Mouse (Mus musculus) CH12.LX (cell line): Measurements from ENCODE around the gene Lime1. TPM values are rescaled to one million over a fixed set of nuclear protein-coding genes. Genes with fewer than 3 reads are reported as not detected.
A peak's percentile ranks its signal among the peaks of the same experiment; 100 is the strongest.

Source experiments
- DNase-seq: peaks from one replicate; pipeline ENCODE4 v3.0.0-alpha.2; 2013; ENCODE audit errors: extremely low read depth
- H3K27ac ChIP-seq: 2 replicates; pipeline ENCODE4 v1.5.1; 2012; ENCODE audit warnings: low read depth, mild to moderate bottlenecking, control low read depth, moderate library complexity; ENCODE audit not compliant: insufficient read depth
- H3K27me3 ChIP-seq: replicated peaks from 2 replicates; pipeline ENCODE3; 2012; ENCODE audit warnings: inconsistent platforms
- H3K36me3 ChIP-seq, 2 experiments: replicated peaks in 1 of 2; 2 replicates each; pipeline versions ENCODE3 to v1.6.1; 2012; ENCODE audit warnings: inconsistent platforms in 1 of 2, low read length in 1 of 2, mild to moderate bottlenecking in 1 of 2, mixed read lengths in 1 of 2, moderate library complexity in 1 of 2; ENCODE audit not compliant: control insufficient read depth in 1 of 2, insufficient read depth in 1 of 2
- H3K4me1 ChIP-seq, 2 experiments: 2 replicates each; pipeline ENCODE4 v1.6.1; 2012; ENCODE audit warnings: inconsistent platforms in 1 of 2, moderate library complexity in 1 of 2; ENCODE audit not compliant: insufficient read depth in 2 of 2, control insufficient read depth in 1 of 2
- H3K4me2 ChIP-seq: 2 replicates; pipeline ENCODE4 v1.6.1; 2012; ENCODE audit warnings: low read depth, mild to moderate bottlenecking, control low read depth; ENCODE audit not compliant: poor library complexity, insufficient read depth, severe bottlenecking
- H3K4me3 ChIP-seq, 3 experiments: fragments of 150-350 bp in 1 of 3; sonication (generic) in 1 of 3; replicated peaks in 1 of 3; 2 replicates each; pipeline versions ENCODE3 to v1.5.1; 2011 to 2012; ENCODE audit warnings: low read depth in 2 of 3, low read length in 2 of 3, mild to moderate bottlenecking in 2 of 3, moderate library complexity in 2 of 3, control low read depth in 1 of 3, improper control_type of control experiment in 1 of 3, inconsistent platforms in 1 of 3, mixed read lengths in 1 of 3; ENCODE audit not compliant: poor library complexity in 1 of 3
- H3K79me2 ChIP-seq: replicated peaks from 2 replicates; pipeline ENCODE4 v1.6.1; 2012; ENCODE audit warnings: mild to moderate bottlenecking, moderate library complexity; ENCODE audit not compliant: control insufficient read depth, poor library complexity, insufficient read depth, severe bottlenecking; ENCODE audit errors: extremely low read depth
- H3K9ac ChIP-seq: 2 replicates; pipeline ENCODE4 v1.6.1; 2012; ENCODE audit warnings: low read depth, mild to moderate bottlenecking, control low read depth, moderate library complexity; ENCODE audit not compliant: insufficient read depth
- H3K9me3 ChIP-seq: replicated peaks from 2 replicates; pipeline ENCODE3; 2012; ENCODE audit warnings: low read length, inconsistent platforms, mixed read lengths
- BHLHE40 ChIP-seq: IDR thresholded peaks from 2 replicates; pipeline ENCODE4 v1.6.1; 2011; ENCODE audit warnings: mild to moderate bottlenecking, low read depth, low read length, improper control_type of control experiment
- CHD1 ChIP-seq: IDR thresholded peaks from 2 replicates; pipeline ENCODE4 v1.6.1; 2012; ENCODE audit warnings: low read depth, low read length, improper control_type of control experiment, inconsistent platforms
- CTCF ChIP-seq, 2 experiments: IDR thresholded peaks in 1 of 2; conservative IDR thresholded peaks in 1 of 2; 2 replicates each; pipeline ENCODE4 v1.5.1; 2011 to 2012; ENCODE audit warnings: low read depth in 2 of 2, low read length in 2 of 2, improper control_type of control experiment in 1 of 2, inconsistent platforms in 1 of 2, mild to moderate bottlenecking in 1 of 2, moderate library complexity in 1 of 2
- E2F4 ChIP-seq: IDR thresholded peaks from 2 replicates; pipeline ENCODE4 v1.6.1; 2011; ENCODE audit warnings: low read depth, low read length, improper control_type of control experiment; ENCODE audit not compliant: insufficient replicate concordance
- ELF1 ChIP-seq: IDR thresholded peaks from 2 replicates; pipeline ENCODE4 v1.6.1; 2014; ENCODE audit warnings: low read depth, mild to moderate bottlenecking, inconsistent platforms, low read length, improper control_type of control experiment
- EP300 ChIP-seq: IDR thresholded peaks from 2 replicates; pipeline ENCODE4 v1.6.1; 2011; ENCODE audit warnings: low read length, improper control_type of control experiment
- ETS1 ChIP-seq: conservative IDR thresholded peaks from 2 replicates; pipeline ENCODE4 v1.6.1; 2012; ENCODE audit warnings: low read depth, mild to moderate bottlenecking, inconsistent platforms, low read length, improper control_type of control experiment, moderate library complexity
- HCFC1 ChIP-seq: IDR thresholded peaks from 2 replicates; pipeline ENCODE4 v1.6.1; 2012; ENCODE audit warnings: low read depth, mild to moderate bottlenecking, inconsistent platforms, low read length, improper control_type of control experiment
- IRF4 ChIP-seq: IDR thresholded peaks from 2 replicates; pipeline ENCODE4 v1.6.1; 2014; ENCODE audit warnings: low read depth, mild to moderate bottlenecking, inconsistent platforms, low read length, improper control_type of control experiment
- JUN ChIP-seq: IDR thresholded peaks from 2 replicates; pipeline ENCODE4 v1.6.1; 2011; ENCODE audit warnings: low read depth, mild to moderate bottlenecking, low read length, improper control_type of control experiment, moderate library complexity; ENCODE audit not compliant: insufficient read depth
- KAT2A ChIP-seq: IDR thresholded peaks from 2 replicates; pipeline ENCODE4 v1.6.1; 2012; ENCODE audit warnings: low read length, improper control_type of control experiment, inconsistent platforms; ENCODE audit not compliant: insufficient replicate concordance
- MAX ChIP-seq: IDR thresholded peaks from 2 replicates; pipeline ENCODE4 v1.6.1; 2011; ENCODE audit warnings: low read length, improper control_type of control experiment
- MAZ ChIP-seq: IDR thresholded peaks from 2 replicates; pipeline ENCODE4 v1.6.1; 2012; ENCODE audit warnings: low read depth, mild to moderate bottlenecking, inconsistent platforms, low read length, improper control_type of control experiment, moderate library complexity
- MEF2A ChIP-seq: IDR thresholded peaks from 2 replicates; pipeline ENCODE4 v1.6.1; 2014; ENCODE audit warnings: low read depth, mild to moderate bottlenecking, inconsistent platforms, low read length, improper control_type of control experiment, borderline replicate concordance
- MYC ChIP-seq: IDR thresholded peaks from 2 replicates; pipeline ENCODE4 v1.6.1; 2011; ENCODE audit warnings: low read depth, mild to moderate bottlenecking, improper control_type of control experiment, low read length
- PAX5 ChIP-seq: IDR thresholded peaks from 2 replicates; pipeline ENCODE4 v1.6.1; 2012; ENCODE audit warnings: low read length, inconsistent platforms, mixed read lengths
- POLR2A ChIP-seq: IDR thresholded peaks from 2 replicates; pipeline ENCODE4 v1.6.1; 2011; ENCODE audit warnings: low read depth, mild to moderate bottlenecking, improper control_type of control experiment, low read length
- POLR2AphosphoS2 ChIP-seq: IDR thresholded peaks from 2 replicates; pipeline ENCODE4 v1.6.1; 2011; ENCODE audit warnings: low read depth, low read length, improper control_type of control experiment
- RAD21 ChIP-seq: IDR thresholded peaks from 2 replicates; pipeline ENCODE4 v1.6.1; 2011; ENCODE audit warnings: low read depth, mild to moderate bottlenecking, low read length, improper control_type of control experiment, moderate library complexity
- RCOR1 ChIP-seq: conservative IDR thresholded peaks from 2 replicates; pipeline ENCODE4 v1.6.1; 2012; ENCODE audit warnings: low read depth, mild to moderate bottlenecking, inconsistent platforms, low read length, improper control_type of control experiment
- SIN3A ChIP-seq: IDR thresholded peaks from 2 replicates; pipeline ENCODE4 v1.6.1; 2012; ENCODE audit warnings: low read length, improper control_type of control experiment, inconsistent platforms
- SMC3 ChIP-seq: IDR thresholded peaks from 2 replicates; pipeline ENCODE4 v1.6.1; 2011; ENCODE audit warnings: low read depth, low read length, improper control_type of control experiment
- TBP ChIP-seq: conservative IDR thresholded peaks from 2 replicates; pipeline ENCODE4 v1.6.1; 2011; ENCODE audit warnings: low read depth, low read length, improper control_type of control experiment
- UBTF ChIP-seq: IDR thresholded peaks from 2 replicates; pipeline ENCODE4 v1.6.1; 2012; ENCODE audit warnings: low read depth, mild to moderate bottlenecking, inconsistent platforms, low read length, improper control_type of control experiment, moderate library complexity
- USF1 ChIP-seq: IDR thresholded peaks from 2 replicates; pipeline ENCODE4 v1.6.1; 2014; ENCODE audit warnings: low read depth, mild to moderate bottlenecking, inconsistent platforms, low read length, improper control_type of control experiment
- USF2 ChIP-seq: conservative IDR thresholded peaks from 2 replicates; pipeline ENCODE4 v1.6.1; 2011; ENCODE audit warnings: low read depth, low read length, improper control_type of control experiment
- ZC3H11A ChIP-seq: IDR thresholded peaks from 2 replicates; pipeline ENCODE4 v1.6.1; 2012; ENCODE audit warnings: low read depth, mild to moderate bottlenecking, inconsistent platforms, low read length, improper control_type of control experiment
- ZMIZ1 ChIP-seq: IDR thresholded peaks from 2 replicates; pipeline ENCODE4 v1.6.1; 2012; ENCODE audit warnings: low read depth, mild to moderate bottlenecking, inconsistent platforms, low read length, improper control_type of control experiment
- ZNF384 ChIP-seq: IDR thresholded peaks from 2 replicates; pipeline ENCODE4 v1.6.1; 2012; ENCODE audit warnings: low read depth, low read length, improper control_type of control experiment, inconsistent platforms
- dilution Hi-C: fragments of 300-500 bp; cut with MboI; formaldehyde crosslinking; loops from 2 replicates; pipeline ENCODE4 v1.14.3; 2020; ENCODE audit warnings: low sequenced_read_pairs; ENCODE audit not compliant: extremely low pct_unique_long_range_greater_than_20kb, extremely low pct_ligation_motif_present
- in situ Hi-C: fragments of 300-500 bp; cut with MboI; formaldehyde crosslinking; loops from 3 replicates; pipeline ENCODE4 v1.14.3; 2019; ENCODE audit warnings: low sequenced_read_pairs, low pct_ligation_motif_present, low pct_unique_long_range_greater_than_20kb, mixed read lengths
- polyA plus RNA-seq: library from polyadenylated mRNA; unstranded; fragments of >175 nt; gene quantifications from 2 replicates; pipeline ENCODE4 v1.2.1, GENCODE M21; 2012; ENCODE audit warnings: low read depth; ENCODE audit not compliant: insufficient read length
- total RNA-seq, 2 experiments: library from RNA; depleted of rRNA; stranded (reverse); fragments of 300-350 nt in 1 of 2; fragments of >200 nt in 1 of 2; gene quantifications; 2 replicates each; pipeline ENCODE4 v1.2.3; 2012 to 2014

Gene Lime1
- total and polyA plus RNA-seq, 3 experiments: 59.7 to 70.7 (median 61.5) TPM

DNA sequence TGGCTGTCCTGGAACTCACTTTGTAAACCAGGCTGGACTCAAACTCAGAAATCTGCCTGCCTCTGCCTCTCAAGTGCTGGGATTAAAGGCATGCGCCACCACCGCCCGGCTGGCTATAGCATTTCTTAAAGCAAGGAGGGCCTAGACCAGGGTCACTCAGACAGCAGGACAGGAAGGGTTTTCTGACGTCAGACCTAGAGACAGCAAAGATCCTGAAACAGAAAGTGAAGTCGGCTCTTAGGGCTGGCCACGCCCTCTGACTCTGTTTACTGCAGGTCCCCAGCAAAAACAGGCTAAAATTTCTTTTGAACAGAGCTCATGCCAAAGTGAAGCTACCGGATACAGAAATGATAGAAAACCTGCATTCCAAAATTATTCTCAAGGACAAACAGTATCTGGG lies 29.8 kb downstream of the Lime1 start:
- H3K9ac ChIP-seq: peak overlapping the region; percentile 39
- H3K27me3 ChIP-seq: no peaks in the 10 kb centered on the region
- dilution Hi-C loops (no loop called here), in situ Hi-C loops (loop anchor here (10.0 kb wide), 1 partner anchor 285 kb away; the partner anchor contains the start of genes Lkaaear1 and Rgs19)
- H3K4me1 ChIP-seq: peaks cover 18 to 26% of the 10 kb centered on the region in 2 experiments
- no peak overlapping the region for H3K4me3 ChIP-seq
- H3K4me2 ChIP-seq: peak overlapping the region; percentile 86
- H3K79me2 ChIP-seq: peaks cover 2% of the 10 kb centered on the region; the same call in 1 of the 2 replicates
- H3K9me3 ChIP-seq: no peaks in the 10 kb centered on the region
- TF ChIP-seq ZNF384 (0 out of 2 replicates have a peak, but pooled peaks have one; percentile 5), ELF1 (peak; percentile 9; the same call in 1 of the 2 replicates), CHD1 (no peak), SIN3A (0 out of 2 replicates have a peak, but pooled peaks have one; percentile 50), POLR2A (0 out of 2 replicates have a peak, but pooled peaks have one; percentile 24), JUN (0 out of 2 replicates have a peak, but pooled peaks have one; percentile 6), ETS1 (no peak)
- H3K36me3 ChIP-seq: peaks cover 5 to 56% of the 10 kb centered on the region in 2 experiments
- peak overlapping the region; percentile 28; the same call in 1 of the 2 replicates for H3K27ac ChIP-seq
- peak; percentile 48 for DNase-seq

DNA sequence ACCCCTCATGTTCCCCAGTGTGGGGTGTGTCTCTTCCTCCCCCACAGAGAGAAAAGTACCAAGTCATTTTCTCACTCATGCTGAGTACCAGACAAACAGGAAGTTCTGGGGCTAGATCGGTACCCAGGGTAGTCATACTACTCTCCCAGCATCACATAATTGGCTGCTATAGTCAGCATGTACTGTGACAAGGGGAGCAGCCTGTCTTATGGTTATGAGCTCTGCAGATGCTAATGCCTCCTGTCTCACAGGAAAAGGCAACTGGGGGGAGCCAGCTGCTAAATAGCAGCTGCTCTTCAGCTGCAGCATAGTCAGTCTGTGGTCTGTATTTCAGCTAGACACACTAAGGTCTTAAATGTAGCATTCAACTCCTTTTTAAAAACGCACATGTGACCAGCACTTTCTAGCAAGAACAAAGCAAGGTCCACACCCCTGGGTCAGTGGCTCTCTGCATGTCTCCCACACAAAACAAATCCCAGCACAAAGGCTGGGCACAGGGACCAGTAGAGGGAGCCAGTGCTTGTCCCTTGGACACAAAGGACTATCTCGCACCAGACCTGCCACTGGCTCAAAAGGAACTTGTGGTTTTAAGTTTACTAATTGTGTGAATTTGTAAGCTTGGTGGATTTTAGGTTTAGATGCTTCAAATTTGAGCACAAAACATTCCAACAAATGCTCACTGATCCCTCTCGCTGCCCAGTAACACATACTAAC lies 31.0 kb downstream of the Lime1 start:
- H3K9ac ChIP-seq: no peak overlapping the region
- H3K9me3 ChIP-seq: no peaks in the 10 kb centered on the region
- no peak overlapping the region for H3K4me3 ChIP-seq
- H3K79me2 ChIP-seq: peaks cover 2% of the 10 kb centered on the region; the same call in 1 of the 2 replicates
- dilution Hi-C loops (no loop called here), in situ Hi-C loops (no loop called here)
- DNase-seq: peak; percentile 79
- H3K4me1 ChIP-seq: peaks cover 18 to 26% of the 10 kb centered on the region in 2 experiments
- peak overlapping the region; percentile 30 for H3K27ac ChIP-seq
- H3K36me3 ChIP-seq: peaks cover 4 to 57% of the 10 kb centered on the region in 2 experiments
- H3K4me2 ChIP-seq: peak overlapping the region; percentile 86; the same call in 1 of the 2 replicates
- H3K27me3 ChIP-seq: no peaks in the 10 kb centered on the region
- TF ChIP-seq ZNF384 (no peak), TBP (no peak), RAD21 (peak; percentile 100), MYC (peak; percentile 42; the same call in 1 of the 2 replicates), POLR2A (no peak), SMC3 (peak; percentile 94), ELF1 (0 out of 2 replicates have a peak, but pooled peaks have one; percentile 24), EP300 (peak; percentile 71), HCFC1 (peak; percentile 31; the same call in 1 of the 2 replicates), POLR2AphosphoS2 (no peak), ZC3H11A (peak; percentile 79), USF1 (no peak), ZMIZ1 (no peak), MAZ (0 out of 2 replicates have a peak, but pooled peaks have one; percentile 34), CTCF (conservative IDR thresholded peaks at IDR 0.05 in 1 of 2, IDR thresholded peaks at IDR 0.05 in 1 of 2; ENCODE audit: low read depth in 2 of 2, low read length in 2 of 2) (peak; percentile 42 to 97; a peak in 2 of 4 replicates), MAX (peak; percentile 51; the same call in 1 of the 2 replicates), USF2 (no peak), BHLHE40 (peak; percentile 57), MEF2A (peak; percentile 49; the same call in 1 of the 2 replicates), JUN (no peak), RCOR1 (peak; percentile 51; the same call in 1 of the 2 replicates), KAT2A (no peak), CHD1 (no peak), E2F4 (no peak), IRF4 (peak; percentile 77; the same call in 1 of the 2 replicates), UBTF (no peak), PAX5 (no peak)
